Mouse (Mus musculus): Measurements from ENCODE around the gene Ddi2. TPM values are rescaled to one million over a fixed set of nuclear protein-coding genes. Genes with fewer than 3 reads are reported as not detected.

Ddi2 gene
- polyA plus RNA-seq, 1 experiment from 2014 or later: 18.8 TPM

DNA sequence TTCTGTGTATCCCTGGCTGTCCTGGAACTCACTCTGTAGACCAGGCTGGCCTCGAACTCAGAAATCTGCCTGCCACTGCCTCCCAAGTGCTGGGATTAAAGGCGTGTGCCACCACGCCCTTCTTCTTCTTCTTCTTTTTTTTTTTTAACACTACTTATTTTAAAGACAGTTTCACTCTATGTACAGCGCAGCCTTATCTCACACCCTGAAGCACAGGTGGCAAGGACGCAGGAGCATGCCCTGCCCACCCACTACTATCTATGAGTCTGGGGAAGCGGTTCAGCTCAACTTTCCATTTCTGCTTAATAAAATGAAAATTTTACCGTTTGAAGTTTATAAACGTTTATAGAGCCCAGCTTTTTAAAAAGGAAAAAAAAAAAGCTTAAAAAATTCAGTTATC is 34.7 kb downstream of the Ddi2 start:
- H3K36me3 ChIP-seq (ENCODE audit: control insufficient read depth, insufficient read depth, low read length): peaks cover 36% of the 10 kb centered on the region
- 84% methylated on average over 8 of the region's 8 CpGs for WGBS
- no peak for ATAC-seq (ENCODE audit: insufficient read depth, low FRiP score)

GRCm38 (mm10) chr4:141686525-141686924 is 36.7 kb downstream of the Ddi2 start:
- no peak overlapping the region for H3K9ac ChIP-seq (ENCODE audit: low read length)
- 79% methylated on average over 8 of the region's 8 CpGs for WGBS
- H3K36me3 ChIP-seq (ENCODE audit: control insufficient read depth, insufficient read depth, low read length): peaks cover 36% of the 10 kb centered on the region
- no peak overlapping the region for H3K4me3 ChIP-seq (replicated peaks; ENCODE audit: low read length)
- H3K27ac ChIP-seq (ENCODE audit: low read length): no peak overlapping the region
- no peaks in the 10 kb centered on the region for H3K27me3 ChIP-seq (ENCODE audit: control insufficient read depth, insufficient read depth, low read length)
- no peak overlapping the region for H3K4me2 ChIP-seq (ENCODE audit: low read depth, low read length)
- ATAC-seq (ENCODE audit: insufficient read depth, low FRiP score): no peak
- H3K4me1 ChIP-seq (ENCODE audit: control insufficient read depth, insufficient read depth, low read length): peaks cover 11% of the 10 kb centered on the region
- H3K9me3 ChIP-seq (replicated peaks; ENCODE audit: control insufficient read depth, low read length): no peaks in the 10 kb centered on the region

More for the DNA sequence above, 34.7 kb downstream of the Ddi2 start:
- no peak overlapping the region for H3K4me2 ChIP-seq (ENCODE audit: low read depth, low read length)
- H3K9ac ChIP-seq (ENCODE audit: low read length): no peak overlapping the region
- H3K27me3 ChIP-seq (ENCODE audit: control insufficient read depth, insufficient read depth, low read length): no peaks in the 10 kb centered on the region
- no peak overlapping the region for H3K27ac ChIP-seq (ENCODE audit: low read length)
- H3K4me1 ChIP-seq (ENCODE audit: control insufficient read depth, insufficient read depth, low read length): 0 out of 2 replicates have a peak, but pooled peaks cover 4% of the 10 kb centered on the region
- no peak overlapping the region for H3K4me3 ChIP-seq (replicated peaks; ENCODE audit: low read length)
- H3K9me3 ChIP-seq (replicated peaks; ENCODE audit: control insufficient read depth, low read length): no peaks in the 10 kb centered on the region

DNA sequence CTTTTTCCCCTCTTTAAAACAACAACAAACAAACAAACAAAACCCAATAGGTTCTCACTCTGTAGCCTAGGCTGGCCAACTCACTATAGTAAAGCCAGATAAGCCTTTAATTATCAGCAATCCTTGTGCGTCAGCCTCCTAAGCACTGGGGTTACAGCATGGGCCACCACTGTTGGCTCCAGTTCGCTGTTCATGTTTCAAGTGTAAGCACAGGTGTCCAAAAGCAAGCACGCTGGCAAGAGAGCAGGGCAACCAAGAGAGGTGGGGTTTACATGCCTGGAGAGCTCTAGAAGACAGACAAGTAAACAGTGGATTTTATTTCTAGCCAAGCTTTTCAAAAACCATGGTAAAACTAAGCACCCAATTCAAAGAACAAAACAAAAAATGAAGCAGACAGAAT is 37.1 kb downstream of the Ddi2 start:
- no peak overlapping the region for H3K4me3 ChIP-seq (replicated peaks; ENCODE audit: low read length)
- no peak overlapping the region for H3K9ac ChIP-seq (ENCODE audit: low read length)
- H3K4me1 ChIP-seq (ENCODE audit: control insufficient read depth, insufficient read depth, low read length): peaks cover 11% of the 10 kb centered on the region
- H3K9me3 ChIP-seq (replicated peaks; ENCODE audit: control insufficient read depth, low read length): no peaks in the 10 kb centered on the region
- no peak for ATAC-seq (ENCODE audit: insufficient read depth, low FRiP score)
- H3K27me3 ChIP-seq (ENCODE audit: control insufficient read depth, insufficient read depth, low read length): no peaks in the 10 kb centered on the region
- 79% methylated on average over 3 of the region's 3 CpGs for WGBS
- H3K27ac ChIP-seq (ENCODE audit: low read length): no peak overlapping the region
- H3K4me2 ChIP-seq (ENCODE audit: low read depth, low read length): no peak overlapping the region
- H3K36me3 ChIP-seq (ENCODE audit: control insufficient read depth, insufficient read depth, low read length): peaks cover 34% of the 10 kb centered on the region

- 94% methylated on average over 6 of the region's 6 CpGs for whole genome bisulfite sequencing
- Histone ChIP-seq H3K27me3 (ENCODE audit: control insufficient read depth, insufficient read depth, low read length) (no peaks in the 10 kb centered on the region), H3K9me3 (replicated peaks; ENCODE audit: control insufficient read depth, low read length) (no peaks in the 10 kb centered on the region), H3K4me1 (ENCODE audit: control insufficient read depth, insufficient read depth, low read length) (peaks cover 11% of the 10 kb centered on the region), H3K4me3 (replicated peaks; ENCODE audit: low read length) (no peak within 1 kb of the TSS), H3K36me3 (ENCODE audit: control insufficient read depth, insufficient read depth, low read length) (peaks cover 30% of the 10 kb centered on the region), H3K9ac (ENCODE audit: low read length) (no peak within 1 kb of the TSS), H3K27ac (ENCODE audit: low read length) (no peak within 1 kb of the TSS), H3K4me2 (ENCODE audit: low read depth, low read length) (no peak within 1 kb of the TSS)
- no peak for ATAC-seq (ENCODE audit: insufficient read depth, low FRiP score)
Observed at GRCm38 (mm10) chr4:141685499-141685898, 37.7 kb downstream of the Ddi2 start, which contains the start of gene Rsc1a1. TSS of gene Rsc1a1 (minus strand) at chr4:141685599.

GRCm38 (mm10) chr4:141682706-141683230 is 40.5 kb downstream of the Ddi2 start:
- WGBS: 71% methylated on average over 12 of the region's 12 CpGs
- H3K36me3 ChIP-seq (ENCODE audit: control insufficient read depth, insufficient read depth, low read length): peaks cover 23% of the 10 kb centered on the region
- H3K4me3 ChIP-seq (replicated peaks; ENCODE audit: low read length): no peak overlapping the region
- ATAC-seq (ENCODE audit: insufficient read depth, low FRiP score): no peak
- no peak overlapping the region for H3K4me2 ChIP-seq (ENCODE audit: low read depth, low read length)
- no peaks in the 10 kb centered on the region for H3K27me3 ChIP-seq (ENCODE audit: control insufficient read depth, insufficient read depth, low read length)
- H3K27ac ChIP-seq (ENCODE audit: low read length): 0 out of 2 replicates have a peak overlapping the region, but pooled peaks have one; percentile 16
- peaks cover 11% of the 10 kb centered on the region for H3K4me1 ChIP-seq (ENCODE audit: control insufficient read depth, insufficient read depth, low read length)
- H3K9me3 ChIP-seq (replicated peaks; ENCODE audit: control insufficient read depth, low read length): no peaks in the 10 kb centered on the region
- no peak overlapping the region for H3K9ac ChIP-seq (ENCODE audit: low read length)

GRCm38 (mm10) chr4:141681767-141682166 is 41.5 kb downstream of the Ddi2 start:
- Histone ChIP-seq H3K9me3 (replicated peaks; ENCODE audit: control insufficient read depth, low read length) (no peaks in the 10 kb centered on the region), H3K27me3 (ENCODE audit: control insufficient read depth, insufficient read depth, low read length) (no peaks in the 10 kb centered on the region), H3K36me3 (ENCODE audit: control insufficient read depth, insufficient read depth, low read length) (peaks cover 23% of the 10 kb centered on the region), H3K4me1 (ENCODE audit: control insufficient read depth, insufficient read depth, low read length) (peaks cover 11% of the 10 kb centered on the region), H3K4me3 (replicated peaks; ENCODE audit: low read length) (no peak overlapping the region), H3K9ac (ENCODE audit: low read length) (no peak overlapping the region), H3K27ac (ENCODE audit: low read length) (peak overlapping the region; percentile 62; the same call in 1 of the 2 replicates), H3K4me2 (ENCODE audit: low read depth, low read length) (no peak overlapping the region)
- 57% methylated on average over 7 of the region's 7 CpGs for WGBS
- ATAC-seq (ENCODE audit: insufficient read depth, low FRiP score): peak; percentile 56; the same call in 1 of the 2 replicates

DNA sequence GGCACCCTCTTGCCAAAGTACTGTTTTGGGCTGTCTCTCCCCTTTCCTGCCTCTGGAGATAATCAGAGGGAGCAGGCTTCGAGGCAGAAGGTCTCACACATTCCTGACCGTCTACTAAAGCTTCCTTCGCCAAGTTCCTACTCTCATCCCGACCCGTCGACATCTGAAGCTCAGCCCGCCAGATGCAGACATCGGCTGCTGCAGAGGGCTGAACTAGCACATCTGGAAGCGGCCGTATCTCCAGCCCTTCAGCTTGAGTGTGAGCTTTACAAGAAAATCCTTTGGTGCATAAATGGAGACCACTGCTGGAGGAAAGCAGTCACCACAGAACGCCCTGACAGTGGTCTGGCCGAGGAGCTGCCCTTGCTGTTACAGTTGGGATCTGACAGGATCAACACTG is 42.3 kb downstream of the Ddi2 start:
- H3K27ac ChIP-seq (ENCODE audit: low read length): peak overlapping the region; percentile 17; the same call in 1 of the 2 replicates

GRCm38 (mm10) chr4:141679016-141679415 is 44.2 kb downstream of the Ddi2 start:
- H3K27ac ChIP-seq (ENCODE audit: low read length): no peak overlapping the region
- peaks cover 10% of the 10 kb centered on the region for H3K4me1 ChIP-seq (ENCODE audit: control insufficient read depth, insufficient read depth, low read length)
- H3K27me3 ChIP-seq (ENCODE audit: control insufficient read depth, insufficient read depth, low read length): no peaks in the 10 kb centered on the region
- H3K36me3 ChIP-seq (ENCODE audit: control insufficient read depth, insufficient read depth, low read length): peaks cover 8% of the 10 kb centered on the region
- WGBS: 85% methylated on average over 2 of the region's 2 CpGs
- no peak for ATAC-seq (ENCODE audit: insufficient read depth, low FRiP score)
- no peak overlapping the region for H3K9ac ChIP-seq (ENCODE audit: low read length)
- H3K4me3 ChIP-seq (replicated peaks; ENCODE audit: low read length): no peak overlapping the region
- H3K4me2 ChIP-seq (ENCODE audit: low read depth, low read length): no peak overlapping the region
- H3K9me3 ChIP-seq (replicated peaks; ENCODE audit: control insufficient read depth, low read length): no peaks in the 10 kb centered on the region

More for the DNA sequence above, 42.3 kb downstream of the Ddi2 start:
- H3K4me3 ChIP-seq (replicated peaks; ENCODE audit: low read length): no peak overlapping the region
- peaks cover 11% of the 10 kb centered on the region for H3K4me1 ChIP-seq (ENCODE audit: control insufficient read depth, insufficient read depth, low read length)
- ATAC-seq (ENCODE audit: insufficient read depth, low FRiP score): peak; percentile 51; the same call in 1 of the 2 replicates
- H3K4me2 ChIP-seq (ENCODE audit: low read depth, low read length): no peak overlapping the region
- 46% methylated on average over 12 of the region's 12 CpGs for WGBS
- H3K27me3 ChIP-seq (ENCODE audit: control insufficient read depth, insufficient read depth, low read length): no peaks in the 10 kb centered on the region
- H3K36me3 ChIP-seq (ENCODE audit: control insufficient read depth, insufficient read depth, low read length): peaks cover 20% of the 10 kb centered on the region
- no peak overlapping the region for H3K9ac ChIP-seq (ENCODE audit: low read length)
- H3K9me3 ChIP-seq (replicated peaks; ENCODE audit: control insufficient read depth, low read length): no peaks in the 10 kb centered on the region

DNA sequence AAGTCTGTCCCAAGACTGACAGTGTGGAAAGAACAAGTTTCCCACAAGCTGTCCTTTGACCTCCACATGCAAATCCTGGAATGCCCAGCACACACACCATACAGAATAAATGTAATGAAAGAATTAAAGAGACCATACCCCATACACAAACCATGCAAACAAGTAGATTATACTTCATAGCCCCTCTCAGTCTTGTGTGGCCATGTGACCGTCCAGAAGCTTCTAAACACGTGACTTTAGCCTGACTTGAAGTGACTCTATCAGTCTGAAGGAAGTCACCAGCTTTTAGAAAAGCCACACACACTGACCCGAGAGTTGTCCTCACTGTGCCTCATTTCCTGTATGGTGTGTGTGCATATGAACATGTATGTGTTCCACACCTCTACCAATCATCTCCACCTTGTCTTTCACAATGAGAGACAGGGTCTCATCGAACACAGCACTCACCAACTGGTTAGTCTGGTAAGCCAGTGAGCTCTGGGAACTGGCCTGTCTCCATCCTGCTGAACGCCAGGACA is 46.7 kb downstream of the Ddi2 start:
- WGBS: 74% methylated on average over 5 of the region's 5 CpGs
- Histone ChIP-seq H3K4me1 (ENCODE audit: control insufficient read depth, insufficient read depth, low read length) (no peaks in the 10 kb centered on the region), H3K27ac (ENCODE audit: low read length) (no peak overlapping the region), H3K27me3 (ENCODE audit: control insufficient read depth, insufficient read depth, low read length) (no peaks in the 10 kb centered on the region), H3K9me3 (replicated peaks; ENCODE audit: control insufficient read depth, low read length) (no peaks in the 10 kb centered on the region), H3K4me3 (replicated peaks; ENCODE audit: low read length) (no peak overlapping the region), H3K4me2 (ENCODE audit: low read depth, low read length) (no peak overlapping the region), H3K36me3 (ENCODE audit: control insufficient read depth, insufficient read depth, low read length) (no peaks in the 10 kb centered on the region), H3K9ac (ENCODE audit: low read length) (no peak overlapping the region)
- ATAC-seq (ENCODE audit: insufficient read depth, low FRiP score): no peak

All from stomach, embryonic 16.5 days (tissue).